Mouse (Mus musculus) testis, adult 2 months (tissue): ENCODE results near the gene Cmc1. TPM values are rescaled to one million over a fixed set of nuclear protein-coding genes. Genes with fewer than 3 reads are reported as not detected.
"Not testable (repeated sequence)": the region's sequence is repeated elsewhere in the genome, so short reads cannot be mapped to it uniquely, and the experiment has no call there.

Experiments used
- H3K27ac ChIP-seq: fragments of 200-500 bp; 2 replicates; pipeline ENCODE4 v1.5.1; 2012; ENCODE audit warnings: low read depth, low read length; ENCODE audit not compliant: control insufficient read depth, insufficient read depth
- H3K27me3 ChIP-seq: fragments of 200-500 bp; 2 replicates; pipeline ENCODE4 v1.6.1; 2012; ENCODE audit warnings: mild to moderate bottlenecking, low read length, moderate library complexity; ENCODE audit not compliant: control insufficient read depth, insufficient read depth
- H3K36me3 ChIP-seq: fragments of 200-500 bp; 2 replicates; pipeline ENCODE4 v1.6.1; 2012; ENCODE audit warnings: mild to moderate bottlenecking, low read length; ENCODE audit not compliant: control insufficient read depth, insufficient read depth
- H3K4me1 ChIP-seq: fragments of 200-500 bp; 2 replicates; pipeline ENCODE4 v1.6.1; 2012; ENCODE audit warnings: low read length; ENCODE audit not compliant: control insufficient read depth, insufficient read depth
- H3K4me3 ChIP-seq: fragments of 200-500 bp; 2 replicates; pipeline ENCODE4 v1.5.1; 2012; ENCODE audit warnings: low read depth, mild to moderate bottlenecking, low read length, moderate library complexity, mixed read lengths; ENCODE audit not compliant: control insufficient read depth
- CTCF ChIP-seq: fragments of 200-500 bp; IDR thresholded peaks from 2 replicates; pipeline ENCODE4 v1.5.1; 2012; ENCODE audit warnings: low read depth, mild to moderate bottlenecking, inconsistent platforms, low read length, moderate library complexity; ENCODE audit not compliant: control insufficient read depth, insufficient read depth, insufficient replicate concordance
- POLR2A ChIP-seq: fragments of 200-500 bp; IDR thresholded peaks from 2 replicates; pipeline ENCODE4 v1.6.1; 2012; ENCODE audit warnings: low read depth, mild to moderate bottlenecking, inconsistent platforms, low read length, moderate library complexity; ENCODE audit not compliant: control insufficient read depth
- polyA plus RNA-seq: library from polyadenylated mRNA; depleted of rRNA; stranded (reverse); fragments of >200 nt; gene quantifications from 2 replicates; pipeline ENCODE4 v1.2.3, GENCODE M21; 2012

Gene Cmc1
- polyA plus RNA-seq, 1 experiment = 3.0 TPM

- Histone ChIP-seq H3K36me3 (no peaks in the 10 kb centered on the region), H3K27ac (no peak overlapping the region), H3K4me3 (no peak overlapping the region), H3K27me3 (no peaks in the 10 kb centered on the region), H3K4me1 (no peaks in the 10 kb centered on the region)
- no peak for TF ChIP-seq CTCF
- no peak for TF ChIP-seq POLR2A
These were observed 10.0 kb upstream of the Cmc1 start for GRCm38 (mm10) chr9:118159936-118160335.

GRCm38 (mm10) chr9:118158201-118158600 is 8.2 kb upstream of the Cmc1 start:
- Histone ChIP-seq H3K4me3 (no peak overlapping the region), H3K27ac (no peak overlapping the region), H3K36me3 (no peaks in the 10 kb centered on the region), H3K4me1 (no peaks in the 10 kb centered on the region), H3K27me3 (no peaks in the 10 kb centered on the region)
- no peak for TF ChIP-seq POLR2A
- TF ChIP-seq CTCF = no peak

- TF ChIP-seq CTCF = no peak
- no peak for TF ChIP-seq POLR2A
- no peaks in the 10 kb centered on the region for H3K4me1 ChIP-seq
- H3K27me3 ChIP-seq = no peaks in the 10 kb centered on the region
- no peaks in the 10 kb centered on the region for H3K36me3 ChIP-seq
- H3K27ac ChIP-seq = no peak overlapping the region
- no peak overlapping the region for H3K4me3 ChIP-seq
These were observed 7.3 kb upstream of the Cmc1 start for GRCm38 (mm10) chr9:118157234-118157633.

- Histone ChIP-seq H3K36me3 (no peaks in the 10 kb centered on the region), H3K27me3 (no peaks in the 10 kb centered on the region), H3K4me3 (no peak overlapping the region), H3K4me1 (no peaks in the 10 kb centered on the region; the same call in 1 of the 2 replicates), H3K27ac (no peak overlapping the region)
- no peak for TF ChIP-seq POLR2A
- no peak for TF ChIP-seq CTCF
These were observed 4.7 kb upstream of the Cmc1 start for GRCm38 (mm10) chr9:118154666-118155065.

- no peaks in the 10 kb centered on the region; the same call in 1 of the 2 replicates for H3K4me1 ChIP-seq
- no peaks in the 10 kb centered on the region for H3K27me3 ChIP-seq
- H3K4me3 ChIP-seq = no peak overlapping the region
- no peaks in the 10 kb centered on the region for H3K36me3 ChIP-seq
- no peak overlapping the region for H3K27ac ChIP-seq
- TF ChIP-seq CTCF (no peak), POLR2A (no peak)
These were observed 1.2 kb upstream of the Cmc1 start for GRCm38 (mm10) chr9:118151221-118151507.

GRCm38 (mm10) chr9:118150429-118151220 is 648 bp upstream of the Cmc1 start:
- TF ChIP-seq CTCF = no peak
- no peak for TF ChIP-seq POLR2A

GRCm38 (mm10) chr9:118140356-118140755 is 9.6 kb downstream of the Cmc1 start:
- H3K4me3 ChIP-seq, H3K27me3 ChIP-seq, H3K4me1 ChIP-seq, H3K36me3 ChIP-seq, H3K27ac ChIP-seq: not testable (repeated sequence)

More at GRCm38 (mm10) chr9:118150429-118151220, 648 bp upstream of the Cmc1 start:
- Histone ChIP-seq H3K36me3 (no peaks in the 10 kb centered on the region), H3K4me3 (peak overlapping the region; percentile 89), H3K27me3 (no peaks in the 10 kb centered on the region), H3K27ac (peak overlapping the region; percentile 24), H3K4me1 (no peaks in the 10 kb centered on the region; the same call in 1 of the 2 replicates)

- H3K27ac ChIP-seq = no peak overlapping the region
- no peaks in the 10 kb centered on the region for H3K4me1 ChIP-seq
- H3K27me3 ChIP-seq = no peaks in the 10 kb centered on the region
- H3K4me3 ChIP-seq = no peak overlapping the region
- H3K36me3 ChIP-seq = no peaks in the 10 kb centered on the region
- TF ChIP-seq CTCF = no peak
These were observed 39.6 kb downstream of the Cmc1 start for GRCm38 (mm10) chr9:118110360-118110710.
